Mouse (Mus musculus) G1E-ER4 (cell line): Measurements from ENCODE around the gene Zbtb9. TPM values are rescaled to one million over a fixed set of nuclear protein-coding genes. Genes with fewer than 3 reads are reported as not detected.

Experiments
- GATA1 ChIP-seq: IDR thresholded peaks from one replicate; pipeline ENCODE4 v1.8.0; 2012; ENCODE audit warnings: low read length, inconsistent platforms
- polyA plus RNA-seq: library from polyadenylated mRNA; stranded (reverse); fragments of >175 nt; gene quantifications from 2 replicates; pipeline ENCODE4 v1.2.3, GENCODE M21; 2012

Zbtb9 gene
- polyA plus RNA-seq, 1 experiment, result 12.8 TPM

DNA sequence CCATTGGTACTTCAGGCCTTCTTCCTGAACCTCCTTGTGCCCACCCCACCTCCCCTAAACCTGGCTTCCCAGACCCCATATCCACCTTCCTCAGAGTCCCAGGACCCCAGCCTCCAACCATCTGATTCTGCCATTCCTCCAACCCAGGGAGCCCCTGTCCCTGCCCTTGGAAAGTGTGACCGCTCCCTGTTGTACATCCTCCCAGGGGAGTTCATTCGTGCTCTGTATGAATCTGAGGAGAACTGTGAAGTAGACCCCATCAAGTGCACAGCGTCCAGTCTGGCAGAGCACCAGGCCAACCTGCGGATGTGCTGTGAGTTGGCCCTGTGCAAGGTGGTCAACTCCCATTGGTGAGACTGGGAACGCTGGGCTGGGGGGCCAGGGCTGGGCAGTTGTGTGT, 15.1 kb upstream of the Zbtb9 start:
- TF ChIP-seq GATA1, result no peak

DNA sequence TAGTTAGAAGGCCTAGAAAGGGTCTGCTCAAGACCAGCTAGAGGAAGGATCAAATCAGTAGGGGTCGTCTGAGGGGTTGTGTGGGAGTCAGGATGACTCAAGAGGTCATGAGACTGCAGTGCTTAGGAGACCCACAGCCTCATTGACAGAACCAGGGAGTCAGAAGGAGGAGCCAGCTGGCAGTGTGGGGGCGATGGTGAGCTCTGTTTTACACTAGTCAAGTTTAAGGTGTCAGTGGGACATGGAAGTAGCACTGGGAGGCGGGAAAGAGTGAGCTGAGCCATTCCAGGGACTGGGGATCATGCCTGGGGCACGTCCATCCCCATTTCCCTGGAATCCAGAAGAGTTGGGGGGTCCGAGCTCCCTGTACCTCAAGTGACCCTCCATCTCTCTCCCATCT, 14.1 kb upstream of the Zbtb9 start:
- no peak for TF ChIP-seq GATA1

- TF ChIP-seq GATA1, result no peak
These were observed 13.2 kb upstream of the Zbtb9 start for GRCm38 (mm10) chr17:26959815-26960214.

DNA sequence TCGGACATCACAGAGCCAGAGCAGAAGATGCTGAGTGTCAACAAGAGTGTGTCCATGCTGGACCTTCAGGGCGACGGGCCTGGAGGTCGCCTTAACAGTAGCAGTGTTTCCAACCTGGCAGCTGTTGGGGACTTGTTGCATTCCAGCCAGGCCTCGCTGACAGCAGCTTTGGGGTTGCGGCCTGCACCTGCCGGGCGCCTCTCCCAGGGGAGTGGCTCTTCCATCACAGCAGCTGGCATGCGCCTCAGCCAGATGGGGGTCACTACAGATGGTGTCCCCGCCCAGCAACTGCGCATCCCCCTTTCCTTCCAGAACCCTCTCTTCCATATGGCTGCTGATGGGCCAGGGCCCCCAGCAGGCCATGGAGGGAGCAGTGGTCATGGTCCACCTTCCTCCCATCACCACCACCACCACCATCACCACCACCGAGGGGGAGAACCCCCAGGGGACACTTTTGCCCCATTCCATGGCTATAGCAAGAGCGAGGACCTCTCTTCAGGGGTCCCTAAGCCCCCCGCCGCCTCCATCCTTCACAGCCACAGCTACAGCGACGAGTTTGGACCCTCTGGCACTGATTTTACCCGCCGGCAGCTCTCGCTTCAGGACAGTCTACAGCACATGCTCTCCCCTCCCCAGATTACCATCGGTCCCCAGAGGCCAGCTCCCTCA, 11.3 kb upstream of the Zbtb9 start:
- TF ChIP-seq GATA1, result no peak

DNA sequence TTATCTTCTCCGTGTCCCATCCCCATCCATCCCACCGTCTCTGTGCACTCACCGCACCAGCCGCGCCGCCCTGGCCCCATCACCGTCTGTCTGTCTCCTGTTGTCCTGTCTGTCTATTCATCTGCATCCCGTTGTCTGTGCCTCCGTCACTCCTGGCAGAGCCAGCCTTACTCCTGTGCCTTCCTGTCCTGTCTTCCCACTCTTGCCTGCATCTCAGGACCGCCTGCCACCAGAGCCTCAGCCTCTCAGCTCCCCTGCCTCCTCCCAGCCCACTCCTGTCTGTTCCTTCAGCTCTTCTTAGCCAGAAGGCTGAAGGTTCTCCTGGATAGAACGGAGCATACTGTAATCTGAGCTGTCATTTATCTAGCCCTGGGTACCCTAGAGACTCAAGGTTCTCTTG, 6.0 kb upstream of the Zbtb9 start:
- TF ChIP-seq GATA1, result no peak

- no peak for TF ChIP-seq GATA1
These were observed 5.5 kb upstream of the Zbtb9 start for GRCm38 (mm10) chr17:26967477-26967876.

DNA sequence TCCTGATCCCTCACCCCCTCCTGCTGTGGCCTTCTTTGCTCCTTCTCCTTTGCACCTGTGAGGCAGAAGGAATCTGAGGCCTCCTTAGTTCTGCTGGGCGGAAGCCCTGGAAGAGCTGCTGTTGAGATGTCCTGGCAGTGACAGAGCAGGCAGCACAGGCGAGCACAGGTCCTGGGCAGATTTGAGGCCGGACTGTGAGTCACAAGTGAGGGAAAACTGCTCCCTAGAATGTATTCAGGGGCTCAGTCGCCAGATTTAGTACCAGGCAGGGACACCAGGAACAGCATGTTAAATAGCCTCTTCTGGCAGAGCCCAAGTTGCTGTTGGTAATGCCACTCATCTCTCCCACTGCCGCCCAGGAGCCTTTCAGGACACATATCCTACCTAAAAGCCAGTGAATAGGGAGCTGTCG, 4.8 kb upstream of the Zbtb9 start:
- no peak for TF ChIP-seq GATA1

DNA sequence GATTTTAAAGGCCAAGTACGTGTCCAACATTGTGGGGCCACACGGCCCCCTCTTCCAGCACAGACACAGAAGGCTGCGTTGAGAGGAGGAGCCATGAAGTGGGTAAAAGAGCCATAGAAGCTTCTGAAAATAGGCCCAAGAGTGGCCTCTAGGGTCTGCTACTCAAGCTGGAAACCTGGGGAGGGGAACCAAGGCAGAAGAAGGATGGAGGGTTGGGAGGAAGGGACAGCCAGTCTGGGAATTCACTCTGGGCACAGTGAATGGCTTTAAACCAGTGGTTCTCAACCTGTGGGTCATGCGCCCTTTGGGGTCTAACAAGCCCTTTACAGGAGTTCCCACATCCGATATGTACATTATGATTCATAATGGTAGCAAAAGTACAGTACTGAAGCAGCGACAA, 3.7 kb upstream of the Zbtb9 start:
- TF ChIP-seq GATA1, result no peak

GRCm38 (mm10) chr17:26970221-26970620, 2.7 kb upstream of the Zbtb9 start:
- TF ChIP-seq GATA1, result no peak

DNA sequence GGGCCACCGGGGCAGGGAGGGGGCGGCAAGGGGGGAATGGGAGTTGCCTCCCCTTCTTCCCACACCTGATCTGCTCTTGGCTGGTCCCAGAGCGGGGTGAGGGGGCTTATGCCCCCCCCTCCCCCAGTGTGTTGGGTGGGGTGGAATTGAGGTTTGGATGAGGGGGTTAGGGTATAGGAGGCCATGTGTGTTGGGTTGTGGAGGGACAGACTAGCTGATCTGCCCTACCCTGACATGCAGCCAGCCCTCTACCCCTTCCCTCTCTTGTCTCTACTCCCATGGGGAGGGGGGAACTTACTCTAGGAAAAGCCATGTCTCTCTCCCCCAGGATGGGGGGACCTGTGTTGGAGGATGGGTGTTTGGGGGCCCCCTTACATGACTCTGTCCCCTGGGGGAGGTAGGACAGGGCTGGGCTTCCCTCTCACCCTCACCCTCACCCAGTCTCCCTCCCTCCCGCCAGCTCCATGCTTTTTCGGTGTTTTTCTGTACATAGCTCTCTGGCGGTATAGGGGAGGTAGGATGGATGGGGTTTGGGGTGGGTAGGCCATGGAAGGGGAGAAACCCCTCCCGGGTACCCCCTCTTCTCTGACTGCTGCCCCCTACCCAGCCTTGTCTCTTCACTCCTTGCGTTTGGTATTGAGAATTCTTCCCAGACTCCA, 1.6 kb upstream of the Zbtb9 start:
- no peak for TF ChIP-seq GATA1

DNA sequence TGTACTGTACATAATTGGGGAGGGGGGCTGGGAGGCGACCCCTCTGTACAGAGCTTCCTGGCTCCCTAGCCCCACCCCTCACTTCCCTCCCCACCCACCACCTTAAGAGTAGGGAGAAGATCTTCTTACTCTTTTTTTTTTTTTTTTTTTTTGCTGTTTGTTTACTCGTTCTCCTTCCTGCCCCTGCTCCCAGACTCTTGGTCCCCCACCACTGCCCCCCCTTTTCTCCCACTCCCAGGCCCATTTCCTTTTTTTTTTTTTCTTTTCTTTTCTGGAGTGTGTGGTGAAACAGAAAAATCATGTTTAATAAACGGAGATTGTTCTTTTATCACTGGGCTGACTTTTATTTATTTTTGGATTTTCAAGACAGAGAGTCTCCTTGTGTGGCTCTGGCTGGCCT, 860 bp upstream of the Zbtb9 start:
- TF ChIP-seq GATA1, result no peak

DNA sequence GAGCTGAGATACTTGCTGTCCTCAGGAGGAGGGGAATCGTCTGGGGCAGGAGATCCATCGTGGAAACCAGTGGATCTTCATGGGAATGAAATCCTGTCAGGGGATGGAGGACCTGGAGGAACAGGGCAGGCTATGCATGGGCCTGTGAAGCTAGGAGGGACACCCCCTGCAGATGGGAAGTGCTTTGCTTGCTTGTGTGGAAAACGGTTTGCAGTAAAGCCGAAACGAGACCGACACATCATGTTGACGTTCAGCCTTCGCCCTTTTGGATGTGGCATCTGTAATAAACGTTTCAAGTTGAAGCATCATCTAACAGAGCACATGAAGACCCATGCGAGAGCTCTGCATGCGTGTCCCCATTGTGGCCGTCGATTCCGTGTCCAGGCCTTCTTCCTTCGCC, 1.6 kb downstream of the Zbtb9 start:
- TF ChIP-seq GATA1, result no peak

DNA sequence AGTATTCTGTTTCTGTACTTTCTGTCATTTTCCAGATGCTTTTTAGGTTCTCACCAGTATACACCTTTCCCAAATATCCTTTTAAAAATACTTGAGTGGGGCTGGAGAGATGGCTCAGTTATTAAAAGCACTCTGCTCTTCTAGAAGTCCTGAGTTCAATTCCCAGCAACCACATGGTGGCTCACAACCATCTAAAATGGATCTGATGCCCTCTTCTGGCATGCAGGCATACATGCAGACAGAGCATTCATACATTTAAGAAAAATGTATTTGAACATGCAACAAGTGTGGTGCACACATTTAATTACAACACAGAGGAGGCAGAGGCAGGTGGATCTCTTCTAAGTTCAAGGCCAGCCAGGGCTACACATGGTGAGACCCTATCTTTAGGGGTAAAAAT, 2.4 kb downstream of the Zbtb9 start:
- TF ChIP-seq GATA1, result no peak

DNA sequence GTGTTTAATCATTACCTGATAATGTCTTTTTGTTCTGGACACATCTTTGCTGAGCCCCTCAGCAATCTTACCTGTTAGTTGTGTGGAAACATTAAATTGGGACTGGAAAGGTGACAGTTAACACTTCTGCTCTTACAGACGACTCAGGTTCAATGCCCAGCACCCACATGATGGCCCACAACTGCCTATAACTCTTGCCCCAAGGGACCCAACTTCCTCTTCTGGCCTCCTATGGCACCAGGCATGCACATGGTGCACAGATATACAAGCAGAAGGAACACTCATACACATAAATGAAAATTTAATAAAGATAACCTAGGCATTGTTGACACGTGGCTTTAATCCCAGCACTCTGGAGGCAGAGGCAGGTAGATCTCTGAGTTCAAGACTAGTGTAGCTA, 6.5 kb downstream of the Zbtb9 start:
- TF ChIP-seq GATA1, result no peak

GRCm38 (mm10) chr17:26981050-26981449, 8.1 kb downstream of the Zbtb9 start:
- no peak for TF ChIP-seq GATA1

- TF ChIP-seq GATA1, result no peak
These were observed 10.4 kb downstream of the Zbtb9 start for GRCm38 (mm10) chr17:26983382-26983781.

DNA sequence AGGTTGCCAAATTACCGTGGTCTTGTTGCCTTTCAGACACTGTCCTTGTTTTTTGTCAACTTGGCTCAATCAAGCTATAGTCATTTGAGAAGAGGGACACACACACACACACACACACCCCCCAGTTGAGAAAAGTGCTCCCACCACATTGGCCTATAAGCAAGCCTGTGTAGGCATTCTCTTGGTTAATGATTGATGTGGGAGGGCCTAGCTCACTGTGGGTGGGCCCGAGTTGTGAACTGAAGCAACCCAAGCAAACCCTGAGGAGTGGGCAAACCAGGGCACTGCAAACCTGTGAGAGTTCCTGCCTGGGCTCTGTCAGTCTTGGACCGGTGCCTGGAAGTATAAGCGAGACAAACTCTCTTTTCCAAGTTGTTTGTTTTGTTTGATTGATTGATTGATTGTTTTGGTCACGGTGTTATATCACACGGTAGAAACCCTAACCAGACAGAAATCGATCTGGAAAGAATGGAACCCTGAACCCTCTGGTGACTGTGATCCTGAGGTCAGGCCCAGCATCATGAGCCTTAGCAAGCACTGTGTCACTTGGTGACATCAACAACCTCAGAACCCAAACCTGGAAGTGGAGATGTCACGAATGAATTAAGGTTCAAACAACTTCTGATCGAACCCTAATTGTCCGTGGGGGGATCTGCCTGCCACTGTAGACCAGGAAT, 12.7 kb downstream of the Zbtb9 start:
- no peak for TF ChIP-seq GATA1
